Mouse (Mus musculus): Measurements from ENCODE around the gene Egfl7.

DNA sequence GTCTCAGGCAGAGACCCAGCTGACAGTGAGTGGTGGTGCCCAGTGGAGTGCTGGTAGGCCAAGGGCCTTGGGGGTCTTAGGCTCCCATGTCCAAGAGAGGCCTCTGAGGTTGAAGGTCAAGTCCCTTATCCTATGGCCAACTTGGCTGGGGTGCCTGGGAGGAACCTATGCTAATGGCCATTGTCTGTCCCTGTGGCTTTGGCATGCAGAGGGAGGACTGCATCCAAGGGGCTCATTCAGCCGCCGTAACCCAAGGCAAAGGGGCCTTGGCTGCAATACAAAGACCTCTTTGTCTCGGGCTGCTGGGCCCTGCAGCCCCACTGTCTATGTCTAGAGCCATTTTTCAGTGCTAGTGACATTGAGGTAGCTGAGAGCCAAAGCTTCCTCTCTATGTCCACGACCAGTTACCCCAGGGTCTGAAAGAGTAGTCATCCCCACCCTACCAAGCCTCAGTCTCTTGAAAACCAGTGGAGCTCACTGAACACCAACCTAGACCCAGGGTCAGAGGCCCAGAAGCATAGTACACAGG lies 44.2 kb upstream of the Egfl7 start:
- no peak for TF ChIP-seq POLR2A (IDR thresholded peaks at IDR 0.05; ENCODE audit: control insufficient read depth, extremely low read depth, insufficient read depth, low read length, poor library complexity)
- TF ChIP-seq CTCF (IDR thresholded peaks at IDR 0.05; ENCODE audit: borderline replicate concordance, control insufficient read depth, extremely low read depth, insufficient read depth, low read length, poor library complexity), result no peak

All from thymus, adult 2 months (tissue).